Mouse (Mus musculus) forelimb bud, embryonic 11.5 days (tissue): ENCODE results near the gene Ehbp1.

Experiments used
- DNase-seq: peaks from one replicate; pipeline ENCODE4 v3.0.0-alpha.2; 2012; ENCODE audit warnings: low read depth, low spot score

Gene Ehbp1

GRCm38 (mm10) chr11:22342242-22343207, at the start of gene Ehbp1:
Ehbp1 (minus strand) TSS chr11:22342292.
- no peak for DNase-seq

GRCm38 (mm10) chr11:22387472-22388098, 45.5 kb upstream of the Ehbp1 start:
- DNase-seq, result no peak

- DNase-seq, result no peak
Observed at GRCm38 (mm10) chr11:22383532-22383931, 41.4 kb upstream of the Ehbp1 start.

GRCm38 (mm10) chr11:22374811-22375210, 32.7 kb upstream of the Ehbp1 start:
- DNase-seq, result no peak

GRCm38 (mm10) chr11:22373290-22373674, 31.2 kb upstream of the Ehbp1 start:
- DNase-seq, result no peak

GRCm38 (mm10) chr11:22372609-22373289, 30.7 kb upstream of the Ehbp1 start:
- peak; percentile 14 for DNase-seq

GRCm38 (mm10) chr11:22369841-22370240, 27.7 kb upstream of the Ehbp1 start:
- DNase-seq, result no peak

GRCm38 (mm10) chr11:22368621-22369020, 26.5 kb upstream of the Ehbp1 start:
- DNase-seq, result no peak

GRCm38 (mm10) chr11:22366486-22366885, 24.4 kb upstream of the Ehbp1 start:
- DNase-seq, result no peak

GRCm38 (mm10) chr11:22353962-22354621, 12.0 kb upstream of the Ehbp1 start:
- DNase-seq, result no peak

- DNase-seq, result no peak
Observed at GRCm38 (mm10) chr11:22349945-22350344, 7.9 kb upstream of the Ehbp1 start.

GRCm38 (mm10) chr11:22348536-22348910, 6.4 kb upstream of the Ehbp1 start:
- peak; percentile 66 for DNase-seq

GRCm38 (mm10) chr11:22347651-22348535, 5.8 kb upstream of the Ehbp1 start:
- DNase-seq, result peak; percentile 59

GRCm38 (mm10) chr11:22327302-22327910, 14.7 kb downstream of the Ehbp1 start:
- no peak for DNase-seq

- no peak for DNase-seq
Observed at GRCm38 (mm10) chr11:22317824-22318411, 24.2 kb downstream of the Ehbp1 start.

GRCm38 (mm10) chr11:22315801-22316200, 26.3 kb downstream of the Ehbp1 start:
- no peak for DNase-seq

- DNase-seq, result no peak
Observed at GRCm38 (mm10) chr11:22301164-22301563, 40.9 kb downstream of the Ehbp1 start.

- DNase-seq, result no peak
Observed at GRCm38 (mm10) chr11:22289164-22289563, 52.9 kb downstream of the Ehbp1 start.

GRCm38 (mm10) chr11:22287513-22287900, 54.6 kb downstream of the Ehbp1 start:
- DNase-seq, result peak; percentile 11
